Mouse (Mus musculus) monocyte, adult 5-6 weeks (primary cell): ENCODE data around the gene Slc35f5. TPM values are rescaled to one million over a fixed set of nuclear protein-coding genes. Genes with fewer than 3 reads are reported as not detected.

Source experiments
- ATAC-seq: fragments of 153-309, 156-312 bp; replicated peaks from 2 replicates; pipeline ENCODE4 v1.8.0; 2017; ENCODE audit warnings: mild to moderate bottlenecking; ENCODE audit not compliant: low TSS enrichment, insufficient number of reproducible peaks, severe bottlenecking, poor library complexity, low FRiP score
- total RNA-seq: library from RNA; stranded (forward); fragments of 200-1000, 200-491, 200-594 nt; gene quantifications from 3 replicates; pipeline ENCODE4 v1.2.3, GENCODE M21; 2017

The Slc35f5 gene
- total RNA-seq, 1 experiment from 2014 or later = 6.9 TPM

DNA sequence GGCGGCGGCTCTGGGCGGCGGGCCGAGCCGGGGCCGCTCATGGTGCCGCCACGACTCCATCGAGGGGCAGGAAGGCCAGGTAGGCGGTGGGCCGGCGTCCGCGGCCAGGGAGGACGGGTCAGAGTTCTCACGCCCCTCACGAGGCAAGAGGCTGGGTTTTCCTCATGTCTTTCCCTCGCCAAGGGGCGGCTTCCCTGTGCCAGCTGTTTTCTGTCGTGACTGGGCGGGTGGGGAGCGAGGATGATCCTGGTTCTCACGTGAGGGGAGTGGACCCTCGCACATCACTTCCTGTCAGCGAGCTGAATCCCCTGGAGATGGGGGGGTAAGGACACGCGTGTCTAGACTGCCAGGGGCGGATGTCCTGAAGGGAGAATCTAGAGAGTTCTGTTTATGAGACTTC is 811 bp downstream of the Slc35f5 start:
- ATAC-seq = no peak

- no peak for ATAC-seq
These were observed 1.4 kb downstream of the Slc35f5 start for GRCm38 (mm10) chr1:125561841-125562240.

- no peak for ATAC-seq
These were observed 7.7 kb downstream of the Slc35f5 start for GRCm38 (mm10) chr1:125568126-125568525.

DNA sequence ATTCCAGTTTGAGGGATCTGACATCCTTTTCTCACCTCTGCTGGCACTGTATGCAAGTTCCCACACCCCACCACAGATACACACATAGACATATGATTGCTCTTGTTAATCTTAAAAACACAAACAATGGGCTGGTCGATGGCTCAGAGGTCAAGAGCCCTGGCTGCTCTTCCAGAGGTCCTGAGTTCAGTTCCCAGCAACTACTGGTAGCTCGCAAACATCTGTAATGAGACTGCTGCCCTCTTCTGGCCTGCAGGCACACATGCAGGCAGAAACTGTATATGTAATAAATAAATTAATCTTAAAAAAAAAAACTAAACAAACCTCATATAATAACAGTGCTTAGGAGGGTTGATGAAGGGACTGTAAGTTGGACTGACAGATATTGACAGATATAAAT is 13.8 kb downstream of the Slc35f5 start:
- ATAC-seq = no peak

DNA sequence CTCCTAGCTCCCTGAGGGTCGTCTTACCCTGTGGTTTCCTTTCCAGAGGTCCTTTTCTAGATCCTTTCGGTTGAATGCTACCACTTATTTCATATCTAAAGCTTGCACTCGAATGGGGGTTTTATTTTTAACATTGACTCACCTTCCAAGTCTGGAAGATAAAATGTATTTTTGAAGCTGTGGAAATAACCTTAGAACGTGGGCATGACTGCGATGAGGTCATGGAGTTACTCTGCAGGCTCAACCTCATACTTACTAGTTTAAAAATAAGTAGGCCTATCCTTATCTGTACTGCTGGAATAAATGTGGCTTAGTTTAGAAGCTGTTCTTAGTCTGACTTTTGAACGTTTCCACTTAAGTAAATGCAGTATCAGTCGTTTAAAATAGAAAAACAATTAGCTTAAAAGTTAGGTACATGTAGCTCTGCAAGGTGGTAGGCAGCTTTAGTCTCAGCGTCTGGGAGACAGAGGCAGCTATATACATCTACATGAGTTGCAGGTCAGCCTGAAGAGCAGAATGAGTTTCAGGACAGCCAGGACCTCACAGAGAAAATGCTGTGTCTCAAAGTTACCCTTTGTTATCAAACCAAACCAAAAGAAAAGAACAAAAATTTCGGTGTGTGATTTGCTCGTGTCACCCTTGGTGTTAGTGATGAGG is 15.2 kb downstream of the Slc35f5 start:
- ATAC-seq = no peak

DNA sequence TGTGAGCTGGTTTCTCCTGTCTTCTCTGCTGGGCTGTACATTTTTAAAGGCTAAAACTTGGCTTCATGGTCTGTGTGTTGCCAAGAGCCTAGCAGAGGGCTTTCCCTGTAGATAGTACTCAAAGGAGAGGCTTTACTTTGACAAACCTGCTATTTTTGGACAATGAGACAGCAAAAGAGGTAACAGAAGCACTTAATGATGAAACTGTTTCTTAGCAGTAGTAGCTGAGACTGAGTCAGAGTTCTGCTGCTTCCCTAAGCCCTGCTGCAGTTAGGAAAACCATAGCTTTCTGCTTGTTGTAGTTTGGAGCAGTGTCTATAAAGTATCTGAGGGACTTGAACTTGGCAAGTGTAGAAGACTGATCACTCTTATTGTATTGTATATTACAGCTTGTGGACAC is 16.6 kb downstream of the Slc35f5 start:
- ATAC-seq = no peak

DNA sequence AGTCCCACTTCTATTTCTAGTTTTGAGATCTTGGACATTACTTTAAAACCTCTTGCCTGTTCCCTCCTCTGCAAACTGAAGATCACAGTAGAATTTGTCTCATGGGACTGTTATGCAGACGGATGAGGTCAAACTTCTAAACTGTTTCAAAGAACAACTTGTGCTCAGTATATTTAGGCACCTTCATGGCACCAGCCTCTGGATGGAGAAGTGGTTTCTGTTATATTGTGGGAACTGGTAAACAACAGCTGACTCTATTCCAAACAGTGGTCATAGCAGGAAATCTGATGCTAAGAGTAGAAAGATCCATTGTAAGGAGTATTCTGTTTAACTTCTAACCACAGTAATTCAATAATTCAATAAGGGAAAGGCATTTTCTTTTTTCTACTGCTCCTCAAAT is 17.7 kb downstream of the Slc35f5 start:
- no peak for ATAC-seq

GRCm38 (mm10) chr1:125581134-125581533 is 20.7 kb downstream of the Slc35f5 start:
- ATAC-seq = no peak

- no peak for ATAC-seq
These were observed 43.2 kb downstream of the Slc35f5 start for GRCm38 (mm10) chr1:125603620-125604019.

GRCm38 (mm10) chr1:125607087-125607803 is 46.9 kb downstream of the Slc35f5 start:
- ATAC-seq = peak; percentile 61; the same call in 1 of the 2 replicates

GRCm38 (mm10) chr1:125624376-125625076 is 64.1 kb downstream of the Slc35f5 start:
- no peak for ATAC-seq

- ATAC-seq = no peak
These were observed 79.3 kb downstream of the Slc35f5 start for GRCm38 (mm10) chr1:125639501-125640253.

GRCm38 (mm10) chr1:125643643-125644042 is 83.2 kb downstream of the Slc35f5 start:
- no peak for ATAC-seq

Other genes starting within 250 kb of the Slc35f5 start
- gene Actr3, start 124.9 kb upstream of the Slc35f5 start, total RNA-seq = 2,047 to 2,533 TPM (median 2,184 TPM) in 3 replicates
- not detected in 3 replicates for gene Gpr39, start 116.4 kb downstream of the Slc35f5 start, total RNA-seq